Mouse (Mus musculus) testis, postnatal 10 days (tissue): Measurements from ENCODE around the gene Afg1l.

Source experiments
- DNase-seq: peaks from one replicate; pipeline ENCODE4 v3.0.0; 2021; ENCODE audit warnings: low spot score

Afg1l gene

DNA sequence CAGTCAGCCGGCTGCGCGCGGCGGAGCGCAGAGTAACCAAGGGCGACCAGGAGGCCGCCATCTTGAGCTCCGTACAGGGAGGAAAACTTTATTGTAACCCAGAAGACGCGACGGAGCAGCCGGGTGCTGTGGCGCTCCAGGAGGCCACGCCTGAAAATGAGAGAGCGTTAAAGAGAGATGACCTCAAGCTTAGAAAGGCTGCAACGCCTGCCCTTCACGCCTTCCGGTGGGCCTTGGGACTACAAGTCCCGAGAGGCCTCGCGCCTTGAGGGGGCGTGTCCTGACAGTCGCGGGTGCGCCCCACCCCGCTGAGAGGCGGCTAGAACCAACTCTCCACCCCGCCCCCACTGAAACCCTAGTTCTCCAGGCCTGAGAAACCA is at the start of gene Afg1l:
Gene Afg1l (minus strand): TSS at position 225 of the 380 bp plus-strand sequence.
- DNase-seq = peak; percentile 98

- no peak for DNase-seq
Measured at GRCm38 (mm10) chr10:42525682-42526081, 47.3 kb upstream of the Afg1l start.

GRCm38 (mm10) chr10:42523556-42524162 is 45.3 kb upstream of the Afg1l start:
- DNase-seq = no peak

DNA sequence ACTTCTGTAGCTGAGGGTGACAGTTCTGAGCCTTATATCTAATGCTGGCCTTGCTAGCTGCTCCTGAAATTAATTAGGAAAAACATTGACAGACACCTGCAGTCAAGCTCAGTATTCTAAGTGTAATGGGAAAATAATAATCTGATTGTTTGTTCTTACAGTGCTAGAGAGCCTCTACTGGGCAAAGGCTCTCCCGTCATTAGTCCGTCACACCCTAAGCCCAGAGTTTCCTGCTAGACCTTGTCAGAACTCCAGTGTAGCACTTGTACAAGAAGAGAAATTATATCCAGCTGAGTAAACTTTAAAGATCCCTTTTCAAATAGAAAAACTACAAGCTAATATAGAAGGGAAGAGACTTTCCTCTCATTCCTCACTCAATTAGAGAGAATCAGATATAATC is 44.5 kb upstream of the Afg1l start:
- DNase-seq = no peak

- DNase-seq = no peak
Measured at GRCm38 (mm10) chr10:42521315-42521981, 43.1 kb upstream of the Afg1l start.

- DNase-seq = no peak
Measured at GRCm38 (mm10) chr10:42518363-42518762, 40.0 kb upstream of the Afg1l start.

DNA sequence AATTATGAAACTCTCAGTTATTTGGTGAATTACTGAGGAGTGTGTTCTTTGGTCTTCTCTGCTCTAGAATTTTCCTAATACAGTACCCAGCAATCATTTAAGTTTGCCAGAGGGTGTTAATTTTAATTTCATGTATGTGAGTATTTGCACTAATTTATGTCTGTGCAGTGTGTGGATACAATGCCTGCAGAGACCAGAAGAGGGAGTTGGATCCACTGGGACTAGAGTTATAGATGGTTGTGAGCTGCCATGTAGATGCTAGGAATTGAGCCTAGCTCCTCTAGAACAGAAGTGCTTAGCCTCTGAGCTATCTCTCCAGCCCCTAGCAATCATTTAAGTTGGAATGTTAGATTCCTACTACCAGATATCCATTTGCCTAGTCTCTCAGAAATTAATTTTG is 35.8 kb upstream of the Afg1l start:
- no peak for DNase-seq

DNA sequence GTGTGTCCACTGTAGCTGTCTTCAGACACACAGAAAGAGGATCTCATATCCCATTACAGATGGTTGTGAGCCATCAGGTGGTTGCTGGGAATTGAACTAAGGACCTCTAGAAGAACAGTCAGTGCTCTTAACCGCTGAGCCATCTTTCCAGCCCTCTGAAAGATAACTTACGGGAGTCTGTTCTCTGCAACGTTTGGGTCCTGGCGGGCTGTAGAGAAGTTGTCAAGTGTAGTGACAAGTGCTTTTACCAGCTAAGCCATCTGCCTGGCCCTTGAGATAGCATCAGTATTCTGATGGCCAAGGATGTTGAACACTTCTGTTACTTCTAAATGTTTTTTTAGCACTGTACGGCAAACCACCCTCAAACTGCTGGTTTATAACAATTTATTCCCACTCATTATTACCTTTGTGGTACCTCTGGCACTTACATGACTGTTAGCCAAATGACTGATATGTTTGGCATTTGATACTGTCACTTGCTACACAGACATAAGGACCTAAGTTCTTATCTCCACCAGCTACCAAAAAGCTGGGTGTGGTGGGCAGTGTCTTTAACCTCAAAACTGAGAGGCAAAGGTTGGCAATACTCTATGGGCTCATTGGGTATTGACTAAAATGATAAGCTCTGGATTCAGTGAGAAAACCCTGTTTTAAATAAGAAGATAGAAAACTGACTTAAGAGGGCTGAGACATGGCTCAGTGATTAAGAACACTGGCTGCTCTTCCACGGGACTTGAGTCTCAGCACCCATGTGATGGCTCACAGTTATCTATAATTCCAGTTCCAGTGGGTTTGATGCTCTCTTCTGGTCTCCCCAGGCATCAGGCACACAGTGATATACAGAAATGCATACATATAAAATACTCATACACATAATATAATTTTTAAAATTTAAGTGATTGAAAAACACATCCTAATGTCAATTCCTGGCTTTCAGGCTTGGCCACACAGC is 33.1 kb upstream of the Afg1l start:
- no peak for DNase-seq

GRCm38 (mm10) chr10:42510141-42510540 is 31.8 kb upstream of the Afg1l start:
- DNase-seq = no peak

- DNase-seq = no peak
Measured at GRCm38 (mm10) chr10:42504096-42504710, 25.8 kb upstream of the Afg1l start.

DNA sequence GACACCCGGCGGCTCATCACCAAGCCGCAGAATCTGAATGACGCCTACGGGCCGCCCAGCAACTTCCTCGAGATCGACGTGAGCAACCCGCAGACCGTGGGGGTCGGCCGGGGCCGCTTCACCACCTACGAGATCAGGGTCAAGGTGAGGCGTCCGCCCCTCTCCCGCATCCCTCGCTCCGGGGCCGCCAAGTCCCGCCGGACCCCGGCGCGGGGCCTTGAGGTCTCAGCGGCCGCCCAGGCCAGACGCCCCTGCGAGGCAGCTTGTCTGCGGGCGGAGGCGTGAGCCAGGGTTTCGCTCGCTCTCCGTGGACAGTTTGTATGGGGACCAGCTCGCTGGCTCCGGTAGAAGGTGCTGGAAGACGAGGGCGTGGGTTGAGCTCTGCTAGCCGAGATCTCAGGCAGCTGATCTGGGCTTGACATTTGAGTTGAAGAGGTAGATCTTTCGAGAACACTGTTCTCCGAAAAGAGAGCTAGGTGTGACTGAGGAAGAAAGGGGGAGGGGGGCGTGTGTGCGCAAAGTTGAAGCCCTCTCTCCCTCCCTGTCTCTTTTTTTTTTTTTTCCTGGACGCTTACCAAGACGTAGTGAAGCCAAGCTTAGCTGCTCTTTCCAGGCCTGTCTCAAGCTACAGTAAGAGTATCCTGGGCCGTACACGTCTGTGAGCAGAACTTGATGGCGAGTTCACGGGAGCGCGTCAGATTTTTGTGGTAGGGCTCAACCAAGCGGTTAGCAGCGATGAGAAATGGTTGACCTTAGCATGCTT is 24.2 kb upstream of the Afg1l start:
- peak; percentile 76 for DNase-seq

GRCm38 (mm10) chr10:42501775-42502348 is 23.5 kb upstream of the Afg1l start, which contains the start of gene Snx3:
Gene Snx3 (plus strand): TSS chr10:42502030.
- DNase-seq = peak; percentile 95

- no peak for DNase-seq
Measured at GRCm38 (mm10) chr10:42501161-42501560, 22.8 kb upstream of the Afg1l start.

GRCm38 (mm10) chr10:42500611-42501010 is 22.2 kb upstream of the Afg1l start:
- no peak for DNase-seq

DNA sequence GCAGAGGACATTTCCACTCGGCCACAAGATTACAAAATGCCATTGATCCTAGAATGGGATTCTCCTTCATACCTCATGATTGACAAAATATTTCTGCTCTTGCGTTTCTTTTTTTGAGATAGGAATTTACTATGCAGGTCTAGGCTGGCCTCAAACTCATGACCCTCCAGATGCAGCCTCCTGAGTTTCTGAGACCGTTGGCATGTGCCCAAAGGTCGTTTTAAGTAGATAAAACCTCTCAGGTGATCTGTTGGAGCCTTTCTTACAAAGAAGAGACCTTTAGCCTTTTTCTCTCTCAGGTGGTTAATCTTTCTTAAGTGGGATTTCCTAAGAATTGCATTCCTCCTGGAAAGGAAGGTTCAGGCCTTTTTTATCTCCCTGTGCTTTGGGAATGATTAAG is 14.6 kb upstream of the Afg1l start:
- no peak for DNase-seq

DNA sequence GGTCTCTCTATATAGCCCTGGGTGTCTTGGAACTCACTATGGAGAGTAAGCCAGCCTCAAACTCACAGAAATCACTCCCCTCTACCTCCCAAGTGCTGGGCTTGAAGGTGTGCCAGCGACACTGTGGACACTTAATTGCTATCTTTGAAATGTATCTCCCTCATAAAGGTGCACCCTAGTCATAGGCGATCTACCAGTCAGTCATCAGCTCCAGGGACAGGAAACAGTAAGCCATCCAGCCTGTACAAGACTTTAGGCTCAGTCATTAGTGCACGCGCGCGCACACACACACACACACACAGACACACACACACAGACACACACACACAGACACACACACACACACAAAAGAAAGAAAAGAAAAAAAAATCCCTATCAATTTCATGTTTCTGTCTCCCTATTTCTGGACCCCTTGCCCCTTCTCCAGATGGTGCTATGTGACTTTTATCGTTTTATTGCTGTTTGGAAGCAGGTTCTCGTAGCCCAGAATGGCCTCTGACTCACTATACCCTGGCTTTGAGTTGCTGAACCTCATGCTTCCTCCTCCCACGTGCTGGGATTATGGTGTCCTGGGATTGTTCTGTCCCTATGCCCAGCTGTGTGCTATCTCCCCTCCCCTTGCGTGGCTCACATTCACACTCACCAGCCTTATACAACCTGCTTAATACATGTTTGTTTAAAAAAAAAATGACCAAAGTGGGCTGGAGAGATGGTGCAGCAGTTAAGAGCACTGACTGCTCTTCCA is 13.8 kb upstream of the Afg1l start:
- DNase-seq = no peak

GRCm38 (mm10) chr10:42491158-42491557 is 12.8 kb upstream of the Afg1l start:
- DNase-seq = no peak

DNA sequence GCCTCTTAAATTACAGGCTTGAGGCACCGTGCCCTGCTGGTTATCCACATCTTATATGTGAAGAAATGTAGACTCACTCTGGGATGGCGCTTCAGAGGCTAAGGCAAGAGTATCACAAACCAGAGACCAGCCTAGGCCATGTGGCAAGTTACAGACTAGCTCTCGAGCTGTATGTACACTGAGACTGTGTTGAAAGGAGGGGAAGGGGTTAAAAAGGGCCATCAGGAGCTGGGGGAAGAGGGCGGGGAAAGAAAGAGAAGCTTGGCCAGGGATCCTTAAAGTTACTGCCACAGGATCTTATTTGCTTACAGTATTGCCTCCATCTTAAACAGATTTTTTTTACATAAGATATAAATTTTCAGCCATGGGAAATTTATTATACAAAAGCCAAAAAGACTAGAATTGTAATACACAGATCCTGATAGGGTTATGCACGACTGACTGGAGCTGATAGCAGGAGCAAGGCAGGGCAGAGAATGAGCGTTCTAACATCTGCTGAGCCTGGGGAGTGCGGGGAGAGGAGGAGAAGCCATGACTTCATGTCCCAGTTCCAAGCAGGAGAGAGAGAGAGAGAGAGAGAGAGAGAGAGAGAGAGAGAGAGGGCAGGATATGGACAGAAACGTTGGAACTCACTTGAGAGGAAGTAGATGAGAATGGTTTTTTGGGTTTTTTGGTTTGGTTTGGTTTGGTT is 10.4 kb upstream of the Afg1l start:
- no peak for DNase-seq

DNA sequence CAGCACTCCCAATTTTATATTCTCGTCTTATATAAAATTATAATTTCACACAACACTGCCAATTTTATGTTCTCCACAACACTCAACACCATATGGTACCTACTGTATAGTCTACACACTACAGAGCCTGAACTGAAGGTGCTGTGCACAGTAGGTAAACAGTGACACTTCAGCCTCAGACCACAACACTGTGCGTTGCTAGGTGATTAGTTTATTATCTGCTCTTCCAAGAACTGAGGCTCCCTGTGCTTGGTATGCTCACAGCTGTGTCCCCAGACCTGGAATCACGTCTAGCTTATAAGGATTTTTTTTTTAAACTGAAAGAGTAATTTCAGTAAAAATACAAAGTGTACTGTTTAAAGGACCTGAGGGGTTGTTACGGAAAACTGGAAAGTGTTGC is 2.4 kb upstream of the Afg1l start:
- DNase-seq = no peak
